In genomic region chr2:33156283-33156781, GRCm38 (mm10) we compare ENCODE assay signal across 19 mouse cellular contexts. TPM values are rescaled to one million over a fixed set of nuclear protein-coding genes. Genes with fewer than 3 reads are reported as not detected.
DNase-seq lines count a peak whose midpoint lies in the region; ATAC-seq and TF ChIP-seq lines count a peak whose summit lies in the region.
"Had no signal": no experiment of that assay in that cellular context is flagged by ENCODE, and none has a peak within 500 bp of the region (broad histone marks: within the 10 kb centered on the region; RNA-seq: fewer than 3 reads in every experiment).

No protein-coding gene starts in this region.

- H3K9me3 ChIP-seq in heart, embryonic 12.5 days (replicated peaks) = no peaks in the 10 kb centered on the region
- no peaks in the 10 kb centered on the region for H3K9me3 ChIP-seq in kidney, embryonic 15.5 days (replicated peaks)
- no peaks in the 10 kb centered on the region for H3K9me3 ChIP-seq in kidney, postnatal 0 days (replicated peaks; ENCODE audit: low read length)
- H3K9me3 ChIP-seq: embryonic facial prominence, embryonic 12.5 days; heart, embryonic 10.5 days; lung, embryonic 15.5 days had no signal

- no peak overlapping the region for H3K27ac ChIP-seq in heart, adult 2 months
- no peak overlapping the region for H3K27ac ChIP-seq in heart, embryonic 12.5 days (ENCODE audit: poor library complexity, severe bottlenecking)
- no peak overlapping the region for H3K27ac ChIP-seq in kidney, embryonic 15.5 days
- 0 out of 2 replicates have a peak overlapping the region, but pooled peaks have one; percentile 8 for H3K27ac ChIP-seq in kidney, postnatal 0 days
- H3K27ac ChIP-seq: embryonic facial prominence, embryonic 12.5 days; hindbrain, embryonic 14.5 days; liver, embryonic 14.5 days; lung, embryonic 15.5 days had no signal

- TF ChIP-seq POLR2A in heart, adult 2 months (IDR thresholded peaks at IDR 0.05; ENCODE audit: insufficient read depth, low read depth, low read length) = no peak

- H3K4me2 ChIP-seq in heart, embryonic 12.5 days = no peak overlapping the region
- no peak overlapping the region for H3K4me2 ChIP-seq in kidney, embryonic 15.5 days
- no peak overlapping the region for H3K4me2 ChIP-seq in kidney, postnatal 0 days (ENCODE audit: low read length)
- H3K4me2 ChIP-seq: embryonic facial prominence, embryonic 12.5 days; hindbrain, embryonic 14.5 days; lung, embryonic 15.5 days had no signal

- no peak for ATAC-seq in heart, embryonic 12.5 days (ENCODE audit: insufficient number of reproducible peaks, low FRiP score)
- no peak for ATAC-seq in kidney, embryonic 15.5 days (replicated peaks; ENCODE audit: low FRiP score)
- ATAC-seq in kidney, postnatal 0 days (replicated peaks; ENCODE audit: low FRiP score, low read depth) = no peak
- ATAC-seq: forebrain, embryonic 14.5 days had no signal

- peak; percentile 50 for TF ChIP-seq CTCF in heart, adult 2 months (IDR thresholded peaks at IDR 0.05)
- TF ChIP-seq CTCF in kidney, postnatal 0 days (IDR thresholded peaks at IDR 0.05; ENCODE audit: low read depth) = peak; percentile 30; the same call in 1 of the 2 replicates

- WGBS in heart, adult 2 months = 64% methylated on average over 5 of the region's 5 CpGs
- 61% methylated on average over 5 of the region's 5 CpGs for WGBS in heart, embryonic 12.5 days
- WGBS in kidney, embryonic 15.5 days = 57% methylated on average over 5 of the region's 5 CpGs
- 63% methylated on average over 5 of the region's 5 CpGs for WGBS in kidney, postnatal 0 days

- intact Hi-C loops in heart, adult 2 months (cut with DNase I) = loop anchor here (2.0 kb wide), 1 partner anchor 60 kb away; the partner anchor contains the start of gene Angptl2

- no peak overlapping the region for H3K9ac ChIP-seq in heart, adult 2 months (ENCODE audit: low read depth, low read length)
- no peak overlapping the region for H3K9ac ChIP-seq in heart, embryonic 12.5 days
- H3K9ac ChIP-seq in kidney, embryonic 15.5 days = no peak overlapping the region
- H3K9ac ChIP-seq in kidney, postnatal 0 days (ENCODE audit: low read depth, low read length) = no peak overlapping the region
- H3K9ac ChIP-seq: embryonic facial prominence, embryonic 12.5 days; hindbrain, embryonic 14.5 days; liver, embryonic 14.5 days; lung, embryonic 15.5 days had no signal

- H3K36me3 ChIP-seq in heart, adult 2 months (ENCODE audit: control insufficient read depth, insufficient read depth, low read length) = no peaks in the 10 kb centered on the region
- no peaks in the 10 kb centered on the region for H3K36me3 ChIP-seq in heart, embryonic 12.5 days
- H3K36me3 ChIP-seq in kidney, embryonic 15.5 days = no peaks in the 10 kb centered on the region
- no peaks in the 10 kb centered on the region for H3K36me3 ChIP-seq in kidney, postnatal 0 days (ENCODE audit: insufficient read depth, low read length)
- H3K36me3 ChIP-seq: embryonic facial prominence, embryonic 12.5 days; heart, embryonic 10.5 days; lung, embryonic 15.5 days had no signal

- no peak for TF ChIP-seq EP300 in heart, adult 2 months (IDR thresholded peaks at IDR 0.05; ENCODE audit: insufficient read depth, low read depth, low read length)

- DNase-seq in heart, adult 2 months = peak in 1 of 2 experiments; percentile 50
- DNase-seq in kidney, adult 8-10 months = peak; percentile 78 to 83
- DNase-seq in kidney, postnatal 0 days (ENCODE audit: low spot score) = no peak
- DNase-seq in skeletal muscle tissue, adult 2 months (ENCODE audit: low read depth, low spot score) = peak; percentile 69
- DNase-seq in right cerebral cortex, postnatal 25 days = no peak
- DNase-seq: adrenal gland, postnatal 10 days; cerebellum, adult 9-11 months; lung, postnatal 4 days; retina, postnatal 1 day; thymus, postnatal 14 days had no signal

- no peak overlapping the region for H3K4me3 ChIP-seq in heart, adult 2 months
- no peak overlapping the region for H3K4me3 ChIP-seq in heart, embryonic 12.5 days
- H3K4me3 ChIP-seq in kidney, embryonic 15.5 days (replicated peaks) = no peak overlapping the region
- no peak overlapping the region for H3K4me3 ChIP-seq in kidney, postnatal 0 days (replicated peaks; ENCODE audit: low read depth, low read length)
- H3K4me3 ChIP-seq: embryonic facial prominence, embryonic 12.5 days; erythroblast, embryonic 14.5 days; heart, embryonic 10.5 days; lung, embryonic 15.5 days had no signal

- H3K27me3 ChIP-seq in heart, adult 2 months (ENCODE audit: control insufficient read depth, insufficient read depth, low read length) = no peaks in the 10 kb centered on the region
- H3K27me3 ChIP-seq in heart, embryonic 12.5 days (replicated peaks) = no peaks in the 10 kb centered on the region
- H3K27me3 ChIP-seq in kidney, embryonic 15.5 days = no peaks in the 10 kb centered on the region
- no peaks in the 10 kb centered on the region for H3K27me3 ChIP-seq in kidney, postnatal 0 days (ENCODE audit: insufficient read depth, low read length)
- H3K27me3 ChIP-seq: embryonic facial prominence, embryonic 12.5 days; lung, embryonic 15.5 days had no signal

- no peaks in the 10 kb centered on the region for H3K79me2 ChIP-seq in heart, adult 2 months (replicated peaks; ENCODE audit: control insufficient read depth, insufficient read depth, low read length)

- H3K4me1 ChIP-seq in heart, adult 2 months (ENCODE audit: control insufficient read depth, insufficient read depth, low read length) = peaks cover 15% of the 10 kb centered on the region
- H3K4me1 ChIP-seq in heart, embryonic 12.5 days (replicated peaks) = peaks cover 27% of the 10 kb centered on the region
- peaks cover 13% of the 10 kb centered on the region for H3K4me1 ChIP-seq in kidney, embryonic 15.5 days
- H3K4me1 ChIP-seq in kidney, postnatal 0 days (replicated peaks; ENCODE audit: insufficient read depth, low read length) = peaks cover 10% of the 10 kb centered on the region; the same call in 1 of the 2 replicates
- H3K4me1 ChIP-seq: lung, embryonic 15.5 days had no signal

RNA-seq across cellular contexts. Expression of gene Garnl3, which starts 24.9 kb away (rescaled TPM):
- 1 to 10 TPM; 3.6 to 3.8 TPM for total RNA-seq in heart, adult 2 months (2021)
- 1.9 and 2.3 TPM in 2 replicates for polyA plus RNA-seq in heart, adult 2 months (2012; rRNA removed)
- polyA plus RNA-seq in heart, embryonic 12.5 days (2016; fragmentation: Nextera tagmentation; extraction: Ambion mirVana) = 14.0 and 18.0 TPM in 2 replicates
- polyA plus RNA-seq in kidney, embryonic 15.5 days (2015; fragmentation: Nextera tagmentation; extraction: Ambion mirVana) = 11.2 and 14.0 TPM in 2 replicates
- polyA plus RNA-seq in kidney, postnatal 0 days (2015; fragmentation: Nextera tagmentation; extraction: Ambion mirVana) = 6.6 and 6.9 TPM in 2 replicates
- polyA plus RNA-seq: erythroblast, embryonic 14.5 days had no signal

RNA-seq across cellular contexts. Expression of gene Angptl2, which starts 59.5 kb away (rescaled TPM):
- 10 to 100 TPM; 45.3 to 46.2 TPM for total RNA-seq in heart, adult 2 months (2021)
- 91.4 and 128 TPM in 2 replicates for polyA plus RNA-seq in heart, adult 2 months (2012; rRNA removed)
- polyA plus RNA-seq in heart, embryonic 12.5 days (2016; fragmentation: Nextera tagmentation; extraction: Ambion mirVana) = 54.6 and 54.7 TPM in 2 replicates
- polyA plus RNA-seq in kidney, embryonic 15.5 days (2015; fragmentation: Nextera tagmentation; extraction: Ambion mirVana) = 35.0 and 40.9 TPM in 2 replicates
- 36.9 and 41.1 TPM in 2 replicates for polyA plus RNA-seq in kidney, postnatal 0 days (2015; fragmentation: Nextera tagmentation; extraction: Ambion mirVana)
- polyA plus RNA-seq: erythroblast, embryonic 14.5 days had no signal

Comparison
In these comparisons a context has a peak if more than half of its experiments do, and no peak if none do; other contexts are left out.
1. DNase-seq: peak in kidney, adult 8-10 months (2 of 2) and skeletal muscle tissue, adult 2 months (single experiment); none in kidney, postnatal 0 days (single experiment) and right cerebral cortex, postnatal 25 days (single experiment).